Mouse (Mus musculus) thymus, adult 18-20 months (tissue): ENCODE data around the gene Gm26620.

ENCODE experiments used
- DNase-seq, 2 experiments: peaks; one replicate each; pipeline ENCODE4 v3.0.0; 2022; ENCODE audit warnings: mixed read lengths in 2 of 2

The Gm26620 gene

DNA sequence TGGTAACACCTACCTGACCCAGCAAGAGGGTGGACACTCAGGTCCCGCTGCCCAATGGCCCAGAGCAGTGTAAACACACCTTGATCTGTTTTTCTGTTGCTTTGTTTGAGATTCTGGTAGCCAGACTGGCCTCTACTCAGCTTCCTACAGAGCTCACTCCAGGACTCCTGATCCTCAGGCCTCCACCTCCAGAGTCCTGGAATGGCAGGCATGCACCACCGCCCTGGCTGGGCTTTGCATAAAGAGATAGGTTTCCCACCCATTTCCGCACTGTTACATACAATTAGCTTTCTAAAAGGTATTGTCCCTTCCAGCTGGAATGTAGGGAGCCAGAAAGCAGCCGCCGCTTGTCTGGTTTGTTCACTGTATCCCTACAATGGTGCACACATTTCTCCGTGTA is 13.5 kb upstream of the Gm26620 start:
- no peak for DNase-seq

GRCm38 (mm10) chr1:170871961-170872360 is 12.9 kb upstream of the Gm26620 start:
- no peak for DNase-seq

- no peak for DNase-seq
These were observed 9.2 kb upstream of the Gm26620 start for GRCm38 (mm10) chr1:170875676-170876075.

DNA sequence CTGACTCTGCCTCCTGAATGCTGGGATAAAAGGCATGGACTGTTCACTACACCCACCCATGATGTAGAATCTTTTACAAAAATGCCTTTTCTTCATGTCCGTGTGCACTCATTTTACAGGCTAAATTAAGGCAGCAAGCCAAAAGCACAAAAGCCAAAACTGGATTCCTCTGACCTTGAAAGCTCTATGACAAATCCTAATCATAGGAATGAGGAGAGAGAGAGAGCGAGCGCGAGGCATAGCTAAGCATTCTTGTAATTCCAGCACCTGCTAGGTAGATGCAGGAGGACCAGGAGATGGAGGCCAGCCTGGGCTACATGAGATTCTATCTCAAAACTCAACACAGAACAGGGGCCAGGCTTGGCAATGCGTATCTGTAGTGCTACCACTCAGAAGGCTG is 8.0 kb upstream of the Gm26620 start:
- DNase-seq = no peak

DNA sequence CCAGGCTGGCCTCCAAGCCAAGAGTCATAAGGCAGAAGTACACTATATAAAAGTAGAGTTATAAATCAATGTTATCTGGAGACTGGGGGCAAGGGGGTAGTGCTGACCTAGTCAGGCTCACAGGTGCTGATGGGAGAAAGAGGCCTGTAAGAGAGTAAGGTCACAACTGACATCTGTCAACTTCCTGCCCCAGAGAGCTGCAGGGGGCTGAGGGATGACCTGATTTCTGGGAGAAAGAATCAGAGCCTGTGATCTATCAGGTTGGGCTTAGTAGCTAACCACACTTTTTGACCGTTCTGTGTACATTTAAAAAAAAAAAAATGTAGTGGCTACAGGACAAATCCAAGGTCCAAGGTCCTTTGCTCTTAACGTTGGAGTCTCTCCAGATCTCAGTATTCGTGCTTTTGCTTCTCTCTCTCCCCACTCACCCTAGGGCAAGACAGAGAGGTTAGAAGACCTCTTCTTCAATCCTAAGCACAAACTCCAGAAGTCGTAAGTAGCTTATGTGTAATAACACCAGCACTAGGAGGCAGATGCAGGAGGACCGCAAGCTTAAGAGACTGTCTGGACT is 1.9 kb upstream of the Gm26620 start:
- no peak for DNase-seq

GRCm38 (mm10) chr1:170884390-170884789 is 475 bp upstream of the Gm26620 start:
- DNase-seq = no peak

GRCm38 (mm10) chr1:170886044-170886458 is 1.2 kb downstream of the Gm26620 start:
- DNase-seq = no peak

- DNase-seq = no peak
These were observed 4.4 kb downstream of the Gm26620 start for GRCm38 (mm10) chr1:170889310-170889709.

DNA sequence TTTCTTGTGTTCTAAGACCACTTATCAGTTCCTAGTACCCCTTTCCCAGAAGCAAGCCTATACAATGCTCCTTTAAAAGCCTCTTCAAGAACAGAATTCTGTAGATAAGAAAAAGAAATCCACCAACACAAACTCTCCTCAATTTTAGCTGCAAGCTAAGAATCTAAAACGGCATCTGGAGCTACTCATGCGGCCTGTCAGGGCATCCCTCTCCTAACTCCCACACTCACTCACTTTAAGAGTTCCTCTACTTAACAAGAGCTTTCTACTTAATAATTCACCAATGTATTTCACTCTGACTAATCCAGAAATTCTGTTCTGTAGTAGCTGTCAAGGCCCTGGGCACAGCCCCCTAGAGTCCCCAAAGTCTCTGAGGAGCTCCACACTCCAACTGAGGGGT is 6.8 kb downstream of the Gm26620 start:
- no peak for DNase-seq

DNA sequence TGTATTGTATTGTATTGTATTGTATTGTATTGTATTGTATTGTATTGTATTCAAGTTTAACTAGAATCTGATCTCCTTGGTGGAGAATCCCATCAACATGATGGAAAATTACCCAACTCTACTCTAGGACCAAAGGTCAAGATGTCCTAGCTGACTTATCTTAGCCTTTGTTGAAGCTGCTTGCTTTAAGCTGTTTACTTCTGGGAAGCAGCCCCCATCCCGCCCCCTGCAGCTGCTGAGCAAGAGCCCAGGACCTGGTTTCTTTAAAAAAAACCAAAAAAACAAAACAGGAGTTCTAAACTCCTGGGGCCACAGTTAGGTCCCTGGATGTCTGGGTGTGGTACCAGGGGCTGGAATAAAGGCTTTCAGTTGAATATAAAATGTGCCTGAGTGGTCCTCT is 7.4 kb downstream of the Gm26620 start:
- DNase-seq = no peak

- no peak for DNase-seq
These were observed 10.0 kb downstream of the Gm26620 start for GRCm38 (mm10) chr1:170894603-170895602.

- DNase-seq = no peak
These were observed 11.9 kb downstream of the Gm26620 start for GRCm38 (mm10) chr1:170896651-170897281.

DNA sequence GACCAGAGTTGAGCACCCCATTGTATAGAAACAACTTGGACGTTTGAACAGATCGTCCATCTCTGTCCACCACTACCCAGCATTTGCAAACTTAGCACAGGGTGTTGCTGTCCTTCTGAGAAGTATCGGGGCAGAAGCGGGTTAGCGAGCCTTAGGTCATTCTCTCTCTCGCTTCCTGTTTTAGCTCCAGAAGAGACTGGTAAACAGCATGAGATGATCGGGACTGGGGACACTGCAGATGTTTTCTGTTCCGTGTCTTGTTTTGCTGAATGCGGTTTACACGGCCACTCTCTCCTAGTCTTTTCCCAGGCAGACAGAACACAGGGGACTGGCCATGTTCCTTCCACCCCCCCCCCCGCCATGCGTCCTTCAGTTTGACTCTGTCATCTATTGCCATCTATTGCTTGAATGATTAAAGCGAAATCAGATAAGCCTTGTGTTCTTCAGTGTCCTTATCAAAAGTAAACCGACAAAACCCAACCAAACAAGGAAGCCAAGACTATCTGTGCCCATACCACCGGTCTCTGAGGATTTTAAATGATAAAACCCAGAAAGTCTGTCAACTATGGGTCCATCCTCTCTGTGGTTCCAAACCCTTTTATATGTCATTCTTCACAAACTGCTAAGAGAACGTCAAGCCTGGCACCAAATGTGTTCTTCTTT is 13.7 kb downstream of the Gm26620 start:
- DNase-seq = no peak

DNA sequence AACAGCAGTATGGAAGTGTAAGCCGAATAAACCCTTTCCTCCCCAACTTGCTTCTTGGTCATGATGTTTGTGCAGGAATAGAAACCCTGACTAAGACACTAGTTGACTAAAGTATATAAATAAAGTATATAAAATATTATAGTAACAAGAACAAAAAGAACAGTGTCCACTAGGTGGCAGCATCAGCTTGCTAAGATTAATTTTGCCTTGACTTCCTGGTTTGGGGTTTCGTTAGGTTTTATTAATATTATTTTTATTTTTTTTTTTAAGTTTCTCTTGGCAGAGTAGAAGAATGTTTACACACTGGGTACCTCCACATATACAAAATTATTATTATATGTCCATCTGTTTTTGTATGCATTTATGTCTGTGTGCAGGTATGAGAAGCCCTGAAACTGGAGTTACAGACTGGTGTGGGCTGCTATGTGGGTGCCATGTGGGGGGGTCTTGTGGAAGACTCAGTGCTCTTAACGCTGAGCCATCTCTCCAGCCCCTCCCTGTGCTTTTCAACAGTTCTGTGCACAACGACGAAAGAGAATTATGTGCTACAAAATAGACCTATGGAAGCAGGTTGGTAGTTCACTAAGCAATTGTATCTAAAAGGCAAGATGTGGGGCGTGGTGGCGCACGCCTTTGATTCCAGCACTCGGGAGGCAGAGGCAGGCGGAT is 16.1 kb downstream of the Gm26620 start:
- DNase-seq = no peak

DNA sequence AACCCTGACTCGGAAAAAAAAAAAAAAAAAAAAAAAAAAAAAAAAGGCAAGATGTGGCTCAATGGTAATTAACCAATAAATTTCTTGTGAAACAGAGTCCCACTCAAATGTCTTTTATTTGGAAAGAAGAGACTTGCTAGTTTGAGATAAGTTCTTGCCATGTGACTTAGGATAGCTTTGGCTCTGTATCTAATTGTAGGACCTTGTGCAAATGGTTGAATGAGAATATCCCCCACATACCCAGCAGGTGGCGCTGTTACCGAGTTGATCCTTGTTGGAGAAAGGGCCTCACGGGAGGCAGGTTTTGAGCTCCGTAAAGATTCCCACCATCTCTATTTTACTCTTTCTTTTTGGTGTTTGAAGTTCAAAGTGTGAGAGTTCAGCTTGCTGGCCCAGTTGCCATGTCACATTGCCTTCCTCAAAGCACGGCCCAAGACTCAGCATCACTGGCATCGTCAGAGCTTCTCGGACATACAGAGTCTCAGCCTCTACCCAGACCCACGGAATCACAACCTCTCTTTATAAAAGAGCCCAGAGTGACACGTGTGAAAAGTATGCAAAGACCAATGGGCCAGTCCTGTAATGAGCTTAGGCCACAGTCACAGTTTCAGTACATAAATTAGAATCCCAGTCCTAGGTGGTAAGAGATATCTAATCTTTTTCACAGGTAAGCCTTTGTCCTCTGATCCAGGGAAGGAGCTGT is 16.8 kb downstream of the Gm26620 start:
- DNase-seq = peak; percentile 49 to 63

GRCm38 (mm10) chr1:170903485-170903884 is 18.6 kb downstream of the Gm26620 start:
- no peak for DNase-seq

DNA sequence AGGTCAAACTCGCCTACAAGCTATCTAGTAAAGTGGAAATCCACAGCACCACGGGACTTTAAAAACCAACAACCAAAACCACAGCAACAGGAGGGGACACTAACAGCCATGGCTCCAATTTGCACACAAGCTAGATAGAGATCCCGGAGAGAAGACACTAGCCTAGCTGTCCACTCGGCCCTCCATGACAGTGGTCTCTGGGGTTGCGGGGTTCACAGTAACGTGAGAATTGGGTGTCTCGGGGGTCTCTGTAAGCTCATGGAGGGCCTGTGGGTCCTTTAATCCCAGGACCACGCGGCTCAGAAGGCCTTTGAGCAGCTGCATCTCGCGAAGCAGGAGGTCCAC is 22.2 kb downstream of the Gm26620 start:
- DNase-seq = no peak

DNA sequence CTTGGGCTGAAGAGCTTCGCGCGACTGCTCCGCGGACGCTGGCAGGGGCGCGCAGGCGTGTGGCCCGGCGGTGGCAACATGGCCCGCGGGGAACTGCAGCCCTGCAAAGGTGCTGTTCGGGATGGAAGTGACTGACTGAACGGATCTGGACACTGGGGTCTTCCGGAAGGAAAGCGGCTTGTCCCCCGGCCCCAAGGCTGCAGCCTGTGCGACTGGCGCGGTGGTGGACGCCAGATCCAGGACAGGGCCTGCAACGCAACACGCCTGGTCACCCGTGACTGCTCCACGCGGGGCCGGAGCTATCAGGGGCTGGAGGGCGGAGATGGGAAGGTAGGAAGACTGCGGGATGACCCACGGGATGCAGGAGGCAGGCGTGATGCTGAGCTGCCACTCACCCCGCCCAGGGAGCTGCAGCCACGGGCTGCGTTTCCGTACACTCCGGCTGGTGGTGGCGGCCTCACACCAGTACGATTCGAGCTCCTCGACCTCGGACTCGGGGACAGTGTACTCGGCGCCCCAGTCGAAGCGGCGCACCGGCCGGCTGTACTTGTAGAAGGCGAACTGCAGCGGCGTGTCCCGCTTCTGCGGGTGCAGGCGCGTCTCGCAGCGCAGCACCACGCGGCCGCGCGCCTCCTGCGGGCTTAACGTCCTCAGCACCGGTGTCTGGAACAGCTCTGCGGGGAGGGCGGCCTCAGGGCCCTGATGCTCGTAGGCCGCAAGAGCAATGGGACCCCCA is 22.8 kb downstream of the Gm26620 start:
- DNase-seq = no peak

- DNase-seq = no peak
These were observed 23.5 kb downstream of the Gm26620 start for GRCm38 (mm10) chr1:170908341-170908740.

- no peak for DNase-seq
These were observed 27.2 kb downstream of the Gm26620 start for GRCm38 (mm10) chr1:170911907-170912660.
